Mouse (Mus musculus) kidney, adult 8-10 months (tissue): ENCODE results near the gene AC134908.4.
A peak's percentile ranks its signal among the peaks of the same experiment; 100 is the strongest.
"Not testable (repeated sequence)": the region's sequence is repeated elsewhere in the genome, so short reads cannot be mapped to it uniquely, and the experiment has no call there.

Source experiments
- DNase-seq, 2 experiments: peaks; one replicate each; pipeline ENCODE4 v3.0.0; 2022

AC134908.4 gene

DNA sequence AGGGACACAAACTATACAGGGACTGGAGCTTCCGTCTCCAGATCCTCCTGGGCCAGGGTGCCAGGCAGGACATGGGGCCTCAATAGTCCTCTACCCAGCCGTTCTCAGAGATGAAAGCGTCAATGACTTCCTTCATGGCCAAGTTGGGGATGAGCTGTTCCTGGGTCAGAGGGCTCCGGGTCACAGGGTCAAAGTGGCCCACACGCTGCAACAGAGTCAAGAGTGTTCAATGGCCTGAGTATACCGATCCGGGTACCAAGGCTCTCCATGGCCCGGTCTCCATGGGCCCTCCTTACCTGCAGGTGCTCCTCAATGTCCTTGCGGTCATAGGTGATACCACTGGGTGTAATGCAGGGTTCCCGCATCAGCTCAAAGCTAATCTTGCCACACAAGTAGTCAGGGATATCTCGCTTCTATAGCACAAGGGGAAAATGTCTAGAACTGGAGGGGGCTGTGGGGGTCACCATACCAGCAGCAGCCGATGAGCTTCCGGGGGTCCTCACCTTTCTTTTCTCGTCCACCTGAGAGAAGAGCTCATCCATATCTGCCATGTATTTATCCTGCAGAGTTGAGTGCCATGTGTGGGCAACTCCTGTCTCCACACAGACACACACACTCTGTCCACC is 35.5 kb upstream of the AC134908.4 start:
- peak in 1 of 2 experiments; percentile 17 for DNase-seq

DNA sequence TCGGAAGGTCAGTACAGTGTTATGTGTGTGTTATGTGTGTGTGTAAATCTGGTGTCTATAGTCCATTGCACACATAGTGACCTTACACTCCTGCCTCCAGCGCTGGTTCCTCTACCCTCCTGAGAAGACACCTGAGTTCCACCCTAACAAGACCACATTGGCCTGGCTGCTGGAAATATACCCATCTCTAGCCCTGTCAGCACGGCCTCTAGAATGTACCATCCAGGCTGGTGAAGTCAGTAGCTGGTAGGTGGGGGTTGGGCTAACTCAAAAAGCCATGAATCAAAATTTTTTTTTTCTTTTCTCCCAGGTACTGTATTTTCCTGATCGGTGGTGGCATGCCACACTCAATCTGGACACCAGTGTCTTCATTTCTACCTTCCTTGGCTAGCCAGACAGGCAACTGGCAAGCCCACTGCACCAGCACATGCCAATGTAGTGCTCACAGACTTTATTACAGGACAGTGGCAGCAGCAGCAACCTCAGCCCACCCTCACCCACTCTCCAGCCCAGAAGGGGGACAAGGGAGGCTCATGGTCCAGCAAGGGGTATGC is 34.8 kb upstream of the AC134908.4 start:
- peak in 1 of 2 experiments; percentile 10 for DNase-seq

DNA sequence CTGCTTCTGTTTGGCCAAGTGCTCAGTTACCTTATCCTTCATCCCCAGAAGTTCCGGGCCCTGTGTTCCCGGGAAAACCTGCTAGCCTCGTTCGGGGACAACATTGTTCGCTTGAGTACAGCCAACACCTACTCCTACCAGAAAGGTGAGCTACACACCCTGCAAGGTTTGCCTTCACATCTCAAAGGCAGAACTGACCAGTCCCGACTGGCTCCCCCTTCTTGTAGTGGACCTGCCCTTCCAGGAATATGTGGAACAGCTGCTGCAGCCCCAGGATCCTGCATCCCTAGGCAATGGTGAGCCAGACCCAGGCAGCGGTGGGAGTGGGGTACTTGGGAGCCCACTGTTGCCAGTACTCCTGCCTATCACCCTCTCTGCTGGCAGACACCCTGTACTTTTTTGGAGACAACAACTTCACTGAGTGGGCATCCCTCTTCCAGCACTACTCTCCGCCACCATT is 34.1 kb upstream of the AC134908.4 start:
- DNase-seq = peak in 1 of 2 experiments; percentile 15

DNA sequence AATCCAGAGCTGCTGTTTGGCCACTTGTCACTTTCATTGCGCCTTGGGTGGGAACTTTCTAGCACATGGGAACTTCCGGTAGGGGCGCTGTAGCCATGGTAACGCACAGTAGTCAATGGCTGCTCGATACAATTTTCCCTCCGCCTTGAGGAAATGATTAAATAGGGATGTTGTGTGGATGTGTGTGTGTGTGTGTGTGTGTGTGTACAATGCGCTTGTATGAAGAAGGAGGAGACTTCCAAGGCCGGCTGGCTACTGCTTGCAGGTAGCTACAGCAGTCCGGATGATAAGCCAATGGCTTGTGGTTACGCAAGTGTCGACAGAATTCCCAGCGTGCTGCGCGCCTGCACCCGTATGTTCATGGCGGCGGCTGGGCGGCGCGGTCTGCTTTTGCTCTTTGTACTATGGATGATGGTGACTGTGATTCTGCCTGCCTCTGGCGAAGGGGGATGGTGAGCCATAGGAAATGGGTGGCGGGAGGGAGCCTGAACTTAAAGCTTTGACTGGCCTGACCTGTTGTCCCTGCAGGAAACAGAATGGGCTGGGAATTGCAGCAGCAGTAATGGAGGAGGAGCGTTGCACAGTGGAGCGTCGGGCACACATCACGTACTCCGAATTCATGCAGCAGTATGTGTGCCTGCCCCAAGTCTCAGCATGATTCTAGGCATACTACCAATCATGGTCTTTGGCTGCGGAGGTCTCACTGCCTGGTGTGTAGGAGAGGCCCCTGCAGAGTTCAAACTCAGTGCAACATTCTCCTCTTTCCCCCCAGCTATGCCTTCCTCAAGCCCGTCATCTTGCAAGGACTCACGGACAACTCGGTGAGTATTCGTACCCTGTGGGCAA is 33.5 kb upstream of the AC134908.4 start, which contains the start of gene Jmjd8:
Gene Jmjd8 (plus strand): TSS at position 156 of the 846 bp plus-strand sequence.
- peak; percentile 77 to 85 for DNase-seq

DNA sequence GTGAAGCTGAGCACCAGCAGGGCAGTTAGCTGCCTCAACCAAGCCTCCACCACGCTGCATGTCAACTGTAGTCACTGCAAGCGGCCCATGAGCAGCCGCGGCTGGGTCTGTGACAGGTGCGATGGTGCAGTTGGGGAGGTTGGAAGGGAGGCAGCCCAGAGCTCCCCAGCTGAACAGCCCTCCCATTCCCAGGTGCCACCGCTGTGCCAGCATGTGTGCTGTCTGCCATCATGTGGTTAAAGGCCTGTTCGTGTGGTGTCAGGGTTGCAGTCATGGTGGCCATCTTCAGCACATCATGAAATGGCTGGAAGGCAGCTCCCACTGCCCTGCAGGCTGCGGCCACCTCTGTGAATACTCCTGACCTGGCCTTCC is 32.8 kb upstream of the AC134908.4 start:
- no peak for DNase-seq

DNA sequence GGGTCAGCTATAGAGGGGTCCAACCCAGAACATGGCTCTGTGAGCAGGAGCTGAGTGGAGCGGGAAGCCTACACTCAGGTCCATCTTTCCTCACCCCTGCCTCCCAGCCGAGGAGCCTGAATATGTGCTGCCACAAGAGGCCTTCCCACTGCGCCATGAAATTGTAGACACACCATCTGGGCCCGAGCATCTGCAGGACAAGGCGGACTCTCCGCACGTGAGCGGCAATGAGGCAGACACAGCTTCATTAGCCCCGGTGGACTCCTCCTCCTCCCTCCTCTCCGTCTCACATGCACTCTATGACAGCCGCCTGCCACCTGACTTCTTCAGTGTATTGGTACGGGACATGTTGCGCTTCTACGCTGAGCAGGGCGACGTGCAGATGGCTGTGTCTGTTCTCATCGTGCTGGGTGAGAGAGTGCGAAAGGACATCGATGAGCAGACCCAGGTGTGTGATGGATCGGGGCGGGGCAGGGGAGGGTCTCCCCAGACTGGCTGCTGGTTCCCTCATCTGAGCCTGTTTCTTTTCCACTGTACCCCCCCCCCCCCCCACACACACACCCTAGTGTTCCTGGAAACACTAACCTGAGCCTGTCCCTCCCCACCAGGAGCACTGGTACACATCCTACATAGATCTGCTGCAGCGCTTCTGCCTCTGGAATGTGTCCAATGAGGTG is 32.2 kb upstream of the AC134908.4 start:
- peak in 1 of 2 experiments; percentile 11 for DNase-seq

DNA sequence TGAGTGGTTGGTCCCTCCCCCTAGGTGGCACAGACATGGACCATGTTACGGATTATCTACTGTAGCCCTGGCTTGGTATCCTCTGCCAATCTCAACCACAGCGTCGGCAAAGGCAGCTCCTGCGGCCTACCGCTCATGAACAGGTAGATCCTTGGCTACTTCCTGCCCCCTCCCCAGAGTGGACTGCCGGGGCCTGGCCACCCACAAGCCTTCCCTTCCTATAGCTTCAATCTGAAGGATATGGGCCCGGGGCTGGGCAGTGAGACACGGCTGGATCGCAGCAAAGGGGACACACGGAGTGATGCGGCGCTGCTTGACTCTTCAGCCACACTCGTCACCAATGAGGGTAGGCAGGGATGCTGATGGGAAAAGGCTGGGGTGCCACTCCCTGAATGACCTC is 31.6 kb upstream of the AC134908.4 start:
- DNase-seq = no peak

DNA sequence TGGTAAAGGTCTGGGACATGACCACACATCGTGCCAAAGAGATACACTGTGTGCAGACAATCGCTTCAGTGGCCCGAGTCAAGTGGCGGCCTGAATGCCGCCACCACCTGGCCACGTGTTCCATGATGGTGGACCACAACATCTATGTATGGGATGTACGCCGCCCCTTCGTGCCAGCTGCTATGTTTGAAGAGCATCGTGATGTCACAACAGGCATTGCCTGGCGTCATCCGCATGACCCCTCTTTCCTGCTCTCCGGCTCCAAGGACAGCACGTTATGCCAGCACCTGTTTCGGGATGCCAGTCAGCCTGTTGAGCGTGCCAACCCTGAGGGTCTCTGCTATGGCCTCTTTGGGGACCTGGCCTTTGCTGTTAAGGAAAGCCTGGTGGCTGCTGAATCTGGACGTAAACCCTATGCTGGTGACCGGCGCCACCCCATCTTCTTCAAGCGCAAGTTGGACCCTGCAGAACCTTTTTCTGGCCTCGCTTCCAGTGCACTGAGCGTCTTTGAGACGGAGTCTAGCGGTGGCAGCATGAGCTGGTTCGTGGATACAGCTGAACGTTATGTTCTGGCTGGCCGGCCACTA is 30.6 kb upstream of the AC134908.4 start:
- DNase-seq = no peak

DNA sequence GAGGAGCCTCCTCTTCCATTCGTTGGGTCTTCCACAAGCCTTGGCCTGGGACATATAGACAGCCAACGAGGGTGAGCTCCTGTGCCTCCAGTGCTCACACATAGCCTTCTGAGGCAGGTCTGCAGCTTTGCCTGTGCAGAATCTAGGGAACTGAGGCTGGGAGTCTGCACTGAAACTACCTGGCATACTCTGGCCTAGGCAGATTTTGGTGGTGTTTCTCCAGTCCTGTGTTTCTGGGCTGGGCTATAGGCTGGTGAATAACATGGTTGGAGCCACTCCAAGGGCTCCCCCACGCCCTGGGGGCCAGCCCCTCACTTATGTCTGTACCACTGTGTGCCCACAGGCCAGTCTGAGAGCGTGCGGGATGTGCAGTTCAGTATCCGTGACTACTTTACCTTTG is 29.9 kb upstream of the AC134908.4 start:
- no peak for DNase-seq

DNA sequence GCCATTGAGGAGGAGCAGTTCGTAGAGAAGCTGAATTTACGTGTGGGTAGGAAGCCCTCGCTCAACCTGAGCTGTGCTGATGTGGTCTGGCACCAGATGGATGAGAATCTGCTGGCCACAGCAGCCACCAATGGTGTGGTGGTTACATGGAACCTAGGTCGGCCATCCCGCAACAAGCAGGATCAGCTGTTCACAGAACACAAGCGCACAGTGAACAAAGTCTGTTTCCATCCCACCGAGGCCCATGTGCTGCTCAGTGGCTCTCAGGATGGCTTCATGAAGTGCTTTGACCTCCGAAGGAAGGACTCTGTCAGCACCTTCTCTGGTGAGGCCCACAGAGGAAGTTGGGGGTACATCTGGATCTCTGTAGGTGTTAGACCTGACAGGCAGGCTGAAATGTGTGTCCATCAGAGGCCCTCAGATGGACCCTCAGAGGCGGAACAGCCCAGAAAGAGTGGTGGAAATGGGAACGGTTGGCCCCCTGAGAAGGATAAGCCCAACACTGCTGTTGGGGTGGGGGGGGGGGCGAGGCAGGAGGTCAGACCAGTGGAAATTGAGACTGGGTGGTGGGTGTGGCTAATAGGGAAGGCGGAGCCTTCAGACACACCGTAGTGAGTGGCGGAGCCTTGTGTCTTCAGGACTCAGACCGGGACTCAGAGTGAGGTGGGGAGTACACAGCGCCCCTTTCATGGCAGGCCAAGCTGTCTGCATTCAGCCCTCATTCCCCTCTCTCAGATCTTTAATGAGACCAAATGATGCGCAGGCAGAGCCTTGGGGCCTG is 29.1 kb upstream of the AC134908.4 start:
- no peak for DNase-seq

DNA sequence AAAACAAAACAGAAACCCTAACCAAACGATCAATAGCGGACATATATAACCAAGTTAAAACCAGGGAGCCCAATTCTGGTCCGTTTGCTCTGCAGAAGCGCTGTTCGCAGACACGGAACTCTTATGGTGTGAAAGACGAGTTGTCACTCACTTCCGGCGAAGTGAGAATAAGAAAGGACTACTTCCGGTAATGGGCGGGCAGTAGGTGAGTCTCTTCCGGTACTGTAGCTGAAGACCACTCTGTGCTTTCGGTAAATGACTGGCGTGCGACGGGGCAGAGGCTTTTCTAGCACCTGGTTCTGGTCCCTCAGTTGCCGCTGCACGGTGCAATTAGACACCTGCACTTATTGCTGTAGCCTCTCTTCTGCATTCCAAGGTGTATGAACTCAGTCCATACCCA is 28.0 kb upstream of the AC134908.4 start, which contains the start of gene Wdr24:
Gene Wdr24 (plus strand): TSS at position 176 of the 400 bp plus-strand sequence.
- DNase-seq = peak; percentile 75 to 80

DNA sequence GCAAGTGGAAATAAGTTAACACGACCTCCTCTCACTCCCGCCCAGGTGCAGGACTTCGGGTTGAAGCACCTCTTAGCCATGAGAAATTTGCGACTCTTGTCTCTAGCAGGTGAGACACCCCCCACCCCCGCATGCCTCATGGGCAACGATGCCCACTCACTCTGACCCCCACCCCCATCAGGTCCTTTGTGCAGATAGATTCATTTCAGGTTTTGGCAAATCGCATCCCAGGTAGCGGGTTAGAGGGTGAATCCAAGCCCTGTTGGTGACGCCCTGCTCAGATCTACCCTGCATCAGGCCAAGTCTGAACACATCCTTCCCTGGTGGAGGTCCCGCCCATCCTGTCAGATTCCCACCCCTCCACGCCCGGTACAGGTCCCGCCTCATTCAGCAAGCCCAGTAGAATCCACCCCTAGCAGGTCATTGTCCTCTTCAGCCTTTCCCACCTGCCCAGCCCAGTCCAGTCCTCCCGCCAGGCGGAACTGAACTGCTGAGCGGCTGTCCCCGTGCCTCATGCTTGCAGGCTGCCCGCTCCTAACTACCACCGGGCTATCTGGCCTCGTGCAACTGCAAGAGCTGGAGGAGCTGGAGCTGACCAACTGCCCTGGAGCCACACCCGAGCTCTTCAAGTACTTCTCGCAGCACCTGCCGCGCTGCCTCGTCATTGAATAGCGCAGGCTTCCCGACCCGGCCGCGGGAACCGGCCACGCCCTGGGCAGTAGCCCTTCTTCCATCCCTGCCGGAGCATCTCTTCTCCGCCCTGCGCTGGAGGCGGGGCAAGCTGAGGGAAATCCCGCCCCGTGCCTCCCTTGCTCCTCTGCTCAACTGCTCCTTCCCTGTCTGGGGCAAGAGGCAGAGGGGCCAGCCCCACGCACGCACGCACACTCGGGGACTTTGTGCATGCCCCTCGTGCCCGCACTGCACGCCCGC is 23.7 kb upstream of the AC134908.4 start:
- peak in 1 of 2 experiments; percentile 11 for DNase-seq

DNA sequence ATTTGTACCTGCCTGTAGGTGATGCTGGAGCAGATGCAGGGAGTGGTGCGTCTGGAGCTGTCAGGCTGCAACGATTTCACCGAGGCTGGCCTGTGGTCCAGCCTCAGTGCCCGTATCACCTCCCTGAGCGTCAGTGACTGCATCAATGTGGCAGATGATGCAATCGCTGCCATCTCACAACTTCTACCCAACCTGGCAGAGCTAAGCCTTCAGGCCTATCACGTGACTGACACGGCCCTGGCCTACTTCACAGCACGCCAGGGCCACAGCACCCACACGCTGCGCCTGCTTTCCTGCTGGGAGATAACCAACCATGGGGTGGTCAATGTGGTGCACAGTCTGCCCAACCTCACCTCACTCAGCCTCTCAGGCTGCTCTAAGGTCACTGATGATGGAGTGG is 22.2 kb upstream of the AC134908.4 start:
- DNase-seq = no peak

DNA sequence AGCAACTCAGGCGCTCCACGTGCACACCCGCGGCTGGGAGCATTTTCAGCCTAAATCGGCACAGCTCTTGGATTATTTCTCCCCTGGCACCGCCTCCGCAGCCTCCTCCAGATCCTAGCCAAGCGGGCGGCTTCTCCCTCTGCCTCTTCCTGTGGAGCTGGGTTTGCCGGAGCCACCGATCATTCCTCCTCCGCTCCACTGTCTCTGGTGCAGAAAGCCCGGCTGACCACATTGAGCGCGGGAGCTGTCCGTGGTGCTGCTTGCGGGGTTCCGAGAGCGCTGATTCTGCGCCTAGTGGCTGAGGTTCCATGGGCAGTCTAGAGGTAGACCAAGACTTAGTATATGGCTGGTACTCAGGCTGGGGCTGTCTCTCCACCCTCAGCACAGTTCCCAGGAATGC is 18.0 kb upstream of the AC134908.4 start:
- peak; percentile 71 to 85 for DNase-seq

DNA sequence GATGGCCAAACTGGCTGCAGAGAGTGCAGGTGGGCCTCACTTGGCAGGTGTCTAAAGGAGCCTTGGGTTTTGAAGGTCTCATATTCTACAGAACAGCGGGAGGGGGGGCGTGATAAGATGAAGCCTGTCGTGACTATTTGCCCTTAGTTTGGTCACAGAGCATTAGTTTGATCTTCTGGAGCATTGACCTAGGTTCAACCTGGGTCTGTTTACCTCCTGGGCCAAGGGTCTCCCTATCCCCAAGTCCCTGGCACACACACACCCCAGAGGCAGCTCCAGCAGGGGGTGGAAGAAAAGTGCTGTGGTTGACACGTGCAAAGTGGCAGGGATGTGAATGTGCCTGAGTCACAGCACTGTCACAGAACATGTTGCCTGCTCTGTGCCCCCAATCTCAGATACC is 15.4 kb upstream of the AC134908.4 start:
- DNase-seq = no peak

DNA sequence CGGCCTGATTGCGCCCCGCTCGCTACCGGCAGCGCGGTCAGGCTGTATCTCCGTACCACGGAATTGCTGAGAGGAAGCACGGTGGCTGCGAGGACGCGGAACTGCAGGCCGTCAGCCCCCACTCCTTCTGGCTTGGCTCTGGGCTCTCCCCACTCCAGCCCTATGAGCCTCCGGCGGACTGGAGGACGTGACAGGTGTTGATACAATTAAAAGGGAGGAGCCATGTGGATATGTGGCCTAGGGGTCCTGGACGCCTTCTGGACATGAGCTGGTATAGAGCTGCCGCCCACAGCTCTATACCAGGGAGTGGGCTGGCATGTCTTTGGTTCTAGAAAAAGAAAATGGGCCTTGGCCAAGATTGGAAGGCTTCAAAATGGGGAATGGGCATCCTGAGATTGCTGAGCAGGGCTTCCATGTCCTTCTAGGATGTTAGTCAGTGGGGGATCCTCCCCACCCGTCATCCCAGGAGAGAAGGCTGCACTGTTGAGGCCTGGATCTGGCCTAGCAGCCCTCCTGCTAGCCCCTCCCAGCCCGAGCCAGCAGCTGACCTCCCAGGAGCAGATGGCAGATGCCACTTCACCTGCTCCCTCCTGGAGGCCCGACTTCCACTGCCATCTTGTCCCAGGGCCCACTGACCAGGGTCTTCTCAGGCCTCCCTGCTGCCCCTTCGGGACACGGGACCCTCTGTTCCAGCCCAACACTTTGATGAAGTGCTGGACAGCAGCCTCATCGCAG is 14.3 kb upstream of the AC134908.4 start:
- DNase-seq = no peak

DNA sequence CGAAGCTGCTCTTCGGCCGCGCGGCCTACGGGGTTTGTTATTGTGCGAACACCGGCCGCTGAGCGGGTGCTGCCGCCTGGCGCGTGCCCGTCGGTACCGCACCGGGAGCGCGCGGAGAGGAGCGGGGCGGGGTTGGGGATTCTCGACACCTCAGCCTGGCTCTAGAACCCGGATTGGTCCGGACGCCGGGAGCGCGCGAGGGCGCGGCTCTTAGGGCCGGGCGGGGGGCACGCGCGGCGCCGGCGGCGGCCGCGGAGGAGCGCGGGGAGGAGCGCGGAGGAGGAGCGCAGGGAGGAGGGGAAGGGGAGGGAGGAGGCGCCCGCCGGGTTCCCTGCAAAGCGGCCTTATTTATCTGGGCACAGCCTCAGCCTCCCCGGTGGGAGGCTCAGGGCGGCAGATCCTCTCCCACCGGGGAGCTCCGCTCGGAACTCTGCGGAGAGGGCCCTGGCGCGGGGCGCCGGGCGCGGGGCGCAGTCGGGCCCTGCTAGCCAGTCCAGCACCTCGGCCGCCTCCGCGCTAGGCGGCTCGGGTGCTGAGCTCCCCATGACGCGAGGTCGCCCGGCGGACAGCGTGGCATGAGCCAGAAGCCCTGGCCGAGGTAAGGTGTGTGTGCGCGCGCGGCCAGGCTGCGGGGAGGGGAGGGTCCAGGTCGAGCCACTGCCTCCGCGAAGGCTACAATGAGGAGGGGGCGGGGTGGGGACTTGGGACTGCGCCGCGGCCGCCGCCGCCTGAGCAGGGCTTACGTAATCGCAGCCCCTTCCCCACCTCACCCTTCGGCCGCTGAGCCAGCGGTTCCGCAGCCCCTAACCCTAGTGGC is 13.5 kb upstream of the AC134908.4 start, which contains the start of gene Fbxl16:
Gene Fbxl16 (plus strand): TSS at position 297 of the 817 bp plus-strand sequence.
- DNase-seq = peak; percentile 55 to 71

DNA sequence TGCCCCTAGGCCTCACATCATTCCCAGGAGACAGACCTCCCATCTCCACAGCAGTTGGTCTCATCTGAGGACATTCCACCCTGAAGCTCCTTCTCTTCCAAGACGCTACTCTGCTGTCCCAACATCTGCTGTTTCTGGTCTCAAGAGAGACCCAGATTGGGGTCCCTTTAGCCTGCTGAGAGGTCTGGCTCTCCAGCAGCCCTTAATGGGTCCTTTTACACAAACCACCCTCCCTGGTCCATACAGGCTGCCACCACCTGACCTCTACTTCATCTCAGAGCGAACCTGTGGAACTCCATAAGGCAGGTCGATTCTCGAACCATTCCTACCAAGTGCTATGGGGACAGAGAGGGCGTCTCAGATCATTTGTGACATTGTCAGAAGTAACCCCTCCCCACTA is 12.6 kb upstream of the AC134908.4 start:
- DNase-seq = no peak

DNA sequence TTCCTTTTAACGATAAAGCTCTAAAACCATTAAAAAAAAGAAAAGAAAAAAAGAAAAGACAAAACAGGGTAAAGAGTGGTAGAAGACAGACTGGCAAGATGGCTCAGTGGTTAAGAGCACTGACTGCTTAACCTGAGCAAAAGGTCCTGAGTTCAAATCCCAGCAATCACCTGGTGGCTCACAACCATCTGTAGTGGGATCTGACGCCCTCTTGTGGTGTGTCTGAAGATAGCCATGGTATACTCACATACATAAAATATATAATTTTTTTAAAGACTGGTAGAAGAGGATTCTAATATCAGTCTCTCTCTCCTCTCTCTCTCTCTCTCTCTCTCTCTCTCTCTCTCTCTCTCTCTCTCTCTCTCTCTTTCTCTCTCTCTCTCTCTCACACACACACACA is 12.0 kb upstream of the AC134908.4 start:
- not testable (repeated sequence) for DNase-seq
